Mouse (Mus musculus) midbrain, embryonic 12.5 days (tissue): Measurements from ENCODE around the gene Crybb2. TPM values are rescaled to one million over a fixed set of nuclear protein-coding genes. Genes with fewer than 3 reads are reported as not detected.

Experiments
- ATAC-seq: fragments of 200-750 bp; cut with Nextera tagmentation; 2 replicates; pipeline ENCODE4 v1.8.0; 2017; ENCODE audit warnings: low read depth, moderate TSS enrichment, moderate library complexity; ENCODE audit not compliant: low FRiP score
- H3K27ac ChIP-seq: fragments of 300-500 bp; sonication (generic); replicated peaks from 2 replicates; pipeline ENCODE4 v1.5.1; 2016; ENCODE audit warnings: mild to moderate bottlenecking
- H3K27me3 ChIP-seq: fragments of 300-500 bp; sonication (generic); 2 replicates; pipeline ENCODE4 v1.6.1; 2016; ENCODE audit warnings: mild to moderate bottlenecking
- H3K36me3 ChIP-seq: fragments of 300-500 bp; sonication (generic); 2 replicates; pipeline ENCODE4 v1.6.1; 2016
- H3K4me1 ChIP-seq: fragments of 300-500 bp; sonication (generic); 2 replicates; pipeline ENCODE4 v1.6.1; 2016
- H3K4me2 ChIP-seq: fragments of 300-500 bp; sonication (generic); replicated peaks from 2 replicates; pipeline ENCODE4 v1.6.1; 2016; ENCODE audit warnings: mild to moderate bottlenecking, moderate library complexity
- H3K4me3 ChIP-seq: fragments of 300-500 bp; sonication (generic); 2 replicates; pipeline ENCODE4 v1.5.1; 2016; ENCODE audit warnings: mild to moderate bottlenecking
- H3K9ac ChIP-seq: fragments of 300-500 bp; sonication (generic); replicated peaks from 2 replicates; pipeline ENCODE4 v1.6.1; 2016; ENCODE audit warnings: mild to moderate bottlenecking, moderate library complexity
- H3K9me3 ChIP-seq: fragments of 300-500 bp; sonication (generic); 2 replicates; pipeline ENCODE4 v1.6.1; 2016; ENCODE audit warnings: mild to moderate bottlenecking
- WGBS: fragments of 180-500 bp; shearing (Covaris S2); methylation state at CpG from one replicate; pipeline ENCODE4 v1.1.7; 2016; 5-methylcytosine and 5-hydroxymethylcytosine counted together
- polyA plus RNA-seq: library from polyadenylated mRNA; unstranded; fragments of >200 nt; fragmentation: Nextera tagmentation; extraction: Ambion mirVana; gene quantifications from 2 replicates; pipeline ENCODE4 v1.2.1, GENCODE M21; 2016

Gene Crybb2
- polyA plus RNA-seq, 1 experiment from 2014 or later = not detected

GRCm38 (mm10) chr5:113106594-113106993 lies 36.7 kb upstream of the Crybb2 start:
- no peak for ATAC-seq
- 87% methylated on average over 7 of the region's 7 CpGs for WGBS
- H3K4me3 ChIP-seq = no peak overlapping the region
- no peaks in the 10 kb centered on the region for H3K9me3 ChIP-seq
- H3K27ac ChIP-seq = no peak overlapping the region
- H3K27me3 ChIP-seq = no peaks in the 10 kb centered on the region
- H3K36me3 ChIP-seq = no peaks in the 10 kb centered on the region
- no peak overlapping the region for H3K4me2 ChIP-seq
- no peak overlapping the region for H3K9ac ChIP-seq
- peaks cover 17% of the 10 kb centered on the region for H3K4me1 ChIP-seq

DNA sequence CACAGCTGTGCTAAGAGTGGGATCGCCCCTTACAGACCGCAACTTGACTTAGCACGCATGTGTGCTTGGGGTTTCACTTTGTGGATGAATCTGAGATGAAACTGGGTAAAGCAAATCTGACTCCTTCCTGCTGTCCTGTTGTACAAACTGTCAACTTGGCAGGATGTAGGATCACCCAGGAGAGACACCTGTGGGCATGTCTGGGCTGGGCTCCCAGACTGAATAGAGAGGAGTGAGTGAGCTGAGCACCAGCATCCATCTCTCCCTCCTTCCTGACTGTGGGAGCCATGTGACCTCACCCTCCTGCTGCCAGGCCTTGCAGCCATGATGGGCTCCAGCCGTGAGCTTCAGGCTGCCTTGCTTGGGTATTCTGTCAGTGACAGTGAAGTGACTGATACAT lies 35.6 kb upstream of the Crybb2 start:
- Histone ChIP-seq H3K4me2 (no peak overlapping the region), H3K27ac (no peak overlapping the region), H3K36me3 (no peaks in the 10 kb centered on the region), H3K4me3 (no peak overlapping the region), H3K27me3 (peaks cover 4% of the 10 kb centered on the region; the same call in 1 of the 2 replicates), H3K9ac (no peak overlapping the region), H3K9me3 (no peaks in the 10 kb centered on the region), H3K4me1 (peaks cover 11% of the 10 kb centered on the region)
- no peak for ATAC-seq
- WGBS = 89% methylated on average over 4 of the region's 4 CpGs

- H3K4me2 ChIP-seq = no peak overlapping the region
- peaks cover 11% of the 10 kb centered on the region for H3K4me1 ChIP-seq
These were observed 35.1 kb upstream of the Crybb2 start for GRCm38 (mm10) chr5:113105035-113105434.

GRCm38 (mm10) chr5:113102455-113102854 lies 32.5 kb upstream of the Crybb2 start:
- WGBS = 26% methylated on average over 7 of the region's 7 CpGs

More at GRCm38 (mm10) chr5:113105035-113105434, 35.1 kb upstream of the Crybb2 start:
- Histone ChIP-seq H3K9me3 (no peaks in the 10 kb centered on the region), H3K36me3 (no peaks in the 10 kb centered on the region), H3K9ac (no peak overlapping the region), H3K27me3 (peaks cover 7% of the 10 kb centered on the region; the same call in 1 of the 2 replicates), H3K4me3 (no peak overlapping the region), H3K27ac (no peak overlapping the region)
- 90% methylated on average over 9 of the region's 9 CpGs for WGBS
- no peak for ATAC-seq

GRCm38 (mm10) chr5:113101457-113101856 lies 31.5 kb upstream of the Crybb2 start:
- Histone ChIP-seq H3K9me3 (no peaks in the 10 kb centered on the region), H3K36me3 (no peaks in the 10 kb centered on the region; the same call in 1 of the 2 replicates), H3K4me1 (peaks cover 11% of the 10 kb centered on the region), H3K27me3 (peaks cover 7% of the 10 kb centered on the region; the same call in 1 of the 2 replicates), H3K4me2 (no peak overlapping the region), H3K9ac (no peak overlapping the region), H3K4me3 (no peak overlapping the region), H3K27ac (no peak overlapping the region)
- WGBS = 89% methylated on average over 10 of the region's 10 CpGs
- ATAC-seq = no peak

More at GRCm38 (mm10) chr5:113102455-113102854, 32.5 kb upstream of the Crybb2 start:
- Histone ChIP-seq H3K4me1 (peaks cover 11% of the 10 kb centered on the region), H3K27ac (0 out of 2 replicates have a peak overlapping the region, but pooled peaks have one; percentile 1), H3K4me2 (no peak overlapping the region), H3K27me3 (peaks cover 7% of the 10 kb centered on the region; the same call in 1 of the 2 replicates), H3K9me3 (no peaks in the 10 kb centered on the region), H3K36me3 (no peaks in the 10 kb centered on the region), H3K9ac (no peak overlapping the region), H3K4me3 (no peak overlapping the region)
- peak; percentile 47 for ATAC-seq

DNA sequence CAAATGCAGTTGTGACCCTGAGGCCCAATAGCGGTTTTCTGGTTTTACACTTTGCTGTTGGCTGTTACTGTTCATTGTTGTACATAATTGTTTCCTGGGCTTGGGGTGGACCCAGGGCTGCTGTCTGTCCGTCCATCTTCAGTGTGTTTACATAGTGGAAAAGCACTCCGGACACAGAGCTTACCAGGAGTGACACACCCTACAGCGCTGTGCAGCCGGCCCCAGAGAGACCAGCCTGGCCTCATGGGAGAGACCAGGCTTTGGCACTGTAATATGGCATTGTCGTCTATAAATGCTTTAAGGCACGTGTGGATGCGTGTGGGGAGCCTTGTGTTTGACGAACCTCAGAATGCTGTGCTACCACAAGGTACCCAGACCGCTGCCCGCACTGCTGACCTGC lies 30.5 kb upstream of the Crybb2 start:
- Histone ChIP-seq H3K9me3 (no peaks in the 10 kb centered on the region), H3K27me3 (peaks cover 7% of the 10 kb centered on the region; the same call in 1 of the 2 replicates), H3K36me3 (no peaks in the 10 kb centered on the region; the same call in 1 of the 2 replicates), H3K9ac (no peak overlapping the region), H3K4me3 (no peak overlapping the region), H3K4me1 (peaks cover 11% of the 10 kb centered on the region), H3K27ac (no peak overlapping the region; the same call in 1 of the 2 replicates), H3K4me2 (no peak overlapping the region)
- ATAC-seq = no peak
- 87% methylated on average over 11 of the region's 11 CpGs for WGBS

DNA sequence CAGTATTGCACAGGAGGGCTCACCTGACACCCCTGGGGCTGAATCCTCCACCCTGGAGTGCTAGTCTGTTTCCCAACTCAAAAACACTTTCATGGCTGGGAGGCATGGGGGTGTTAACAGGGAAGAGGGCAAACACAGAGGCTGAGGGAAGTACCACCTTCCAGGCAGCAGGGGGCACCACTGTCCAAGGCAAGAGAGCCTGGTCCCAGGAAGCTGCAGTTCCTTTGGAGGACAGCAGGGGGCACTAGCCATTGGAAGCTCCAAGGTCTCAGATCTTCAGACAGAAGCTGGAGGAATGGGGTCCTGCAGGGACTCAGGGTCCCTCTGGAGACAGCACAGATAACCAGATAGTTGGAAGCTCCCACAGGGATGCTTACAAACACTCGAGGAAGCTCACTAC lies 29.6 kb upstream of the Crybb2 start:
- Histone ChIP-seq H3K9me3 (no peaks in the 10 kb centered on the region), H3K4me3 (no peak overlapping the region), H3K4me2 (no peak overlapping the region), H3K36me3 (no peaks in the 10 kb centered on the region; the same call in 1 of the 2 replicates), H3K27ac (no peak overlapping the region), H3K9ac (no peak overlapping the region), H3K4me1 (peaks cover 11% of the 10 kb centered on the region), H3K27me3 (peaks cover 7% of the 10 kb centered on the region; the same call in 1 of the 2 replicates)
- WGBS = 40% methylated on average over 1 of the region's 1 CpGs
- ATAC-seq = peak; percentile 49; the same call in 1 of the 2 replicates

GRCm38 (mm10) chr5:113097551-113097950 lies 27.6 kb upstream of the Crybb2 start:
- no peak for ATAC-seq
- no peaks in the 10 kb centered on the region for H3K9me3 ChIP-seq
- 94% methylated on average over 17 of the region's 17 CpGs for WGBS
- H3K4me1 ChIP-seq = peaks cover 6% of the 10 kb centered on the region
- no peak overlapping the region for H3K9ac ChIP-seq
- H3K4me2 ChIP-seq = no peak overlapping the region
- no peak overlapping the region for H3K4me3 ChIP-seq
- no peak overlapping the region for H3K27ac ChIP-seq
- H3K36me3 ChIP-seq = no peaks in the 10 kb centered on the region; the same call in 1 of the 2 replicates
- peaks cover 7% of the 10 kb centered on the region; the same call in 1 of the 2 replicates for H3K27me3 ChIP-seq

- ATAC-seq = no peak
- Histone ChIP-seq H3K9me3 (no peaks in the 10 kb centered on the region), H3K27me3 (peaks cover 3% of the 10 kb centered on the region; the same call in 1 of the 2 replicates), H3K9ac (no peak overlapping the region), H3K4me3 (no peak overlapping the region), H3K36me3 (no peaks in the 10 kb centered on the region; the same call in 1 of the 2 replicates), H3K4me2 (no peak overlapping the region), H3K4me1 (no peaks in the 10 kb centered on the region), H3K27ac (no peak overlapping the region)
- WGBS = 95% methylated on average over 18 of the region's 18 CpGs
These were observed 25.5 kb upstream of the Crybb2 start for GRCm38 (mm10) chr5:113095456-113095855.

- Histone ChIP-seq H3K27ac (no peak overlapping the region), H3K27me3 (no peaks in the 10 kb centered on the region), H3K4me2 (no peak overlapping the region), H3K9me3 (no peaks in the 10 kb centered on the region), H3K36me3 (no peaks in the 10 kb centered on the region; the same call in 1 of the 2 replicates), H3K9ac (no peak overlapping the region), H3K4me1 (no peaks in the 10 kb centered on the region), H3K4me3 (no peak overlapping the region)
- WGBS = 80% methylated on average over 7 of the region's 7 CpGs
- ATAC-seq = no peak
These were observed 22.5 kb upstream of the Crybb2 start for GRCm38 (mm10) chr5:113092406-113092805.

GRCm38 (mm10) chr5:113091162-113091561 lies 21.2 kb upstream of the Crybb2 start:
- H3K4me3 ChIP-seq = no peak overlapping the region
- H3K27me3 ChIP-seq = no peaks in the 10 kb centered on the region
- WGBS = 60% methylated on average over 5 of the region's 5 CpGs
- H3K4me1 ChIP-seq = 0 out of 2 replicates have a peak, but pooled peaks cover 2% of the 10 kb centered on the region
- no peak overlapping the region for H3K9ac ChIP-seq
- no peak for ATAC-seq
- no peaks in the 10 kb centered on the region for H3K36me3 ChIP-seq
- H3K9me3 ChIP-seq = no peaks in the 10 kb centered on the region
- H3K4me2 ChIP-seq = no peak overlapping the region
- no peak overlapping the region for H3K27ac ChIP-seq

DNA sequence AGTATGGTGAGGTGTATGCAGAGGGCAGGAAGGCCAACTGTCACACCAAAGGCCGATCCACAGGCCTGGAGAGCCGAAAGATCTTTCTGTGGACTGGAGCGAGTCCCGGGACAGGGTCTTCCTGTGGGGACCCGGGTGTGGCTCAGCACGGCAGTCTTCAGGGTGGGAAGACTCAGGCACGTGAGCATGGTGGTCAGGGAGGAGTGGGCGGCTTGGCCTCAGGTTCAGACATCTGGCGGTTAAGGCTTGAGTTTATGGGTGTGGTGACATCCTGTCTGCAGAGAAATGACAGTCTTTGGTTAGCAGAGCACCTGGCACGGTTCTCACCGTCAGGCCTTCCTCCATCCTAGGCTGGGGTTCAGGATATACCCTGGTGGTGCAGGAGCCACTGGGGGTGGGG lies 20.8 kb upstream of the Crybb2 start:
- Histone ChIP-seq H3K27me3 (no peaks in the 10 kb centered on the region), H3K4me3 (no peak overlapping the region), H3K4me1 (0 out of 2 replicates have a peak, but pooled peaks cover 2% of the 10 kb centered on the region), H3K9ac (no peak overlapping the region), H3K9me3 (no peaks in the 10 kb centered on the region), H3K27ac (no peak overlapping the region), H3K36me3 (no peaks in the 10 kb centered on the region), H3K4me2 (no peak overlapping the region)
- WGBS = 92% methylated on average over 11 of the region's 11 CpGs
- 0 out of 2 replicates have a peak, but pooled peaks have one; percentile 19 for ATAC-seq
